In the genomic region with DNA sequence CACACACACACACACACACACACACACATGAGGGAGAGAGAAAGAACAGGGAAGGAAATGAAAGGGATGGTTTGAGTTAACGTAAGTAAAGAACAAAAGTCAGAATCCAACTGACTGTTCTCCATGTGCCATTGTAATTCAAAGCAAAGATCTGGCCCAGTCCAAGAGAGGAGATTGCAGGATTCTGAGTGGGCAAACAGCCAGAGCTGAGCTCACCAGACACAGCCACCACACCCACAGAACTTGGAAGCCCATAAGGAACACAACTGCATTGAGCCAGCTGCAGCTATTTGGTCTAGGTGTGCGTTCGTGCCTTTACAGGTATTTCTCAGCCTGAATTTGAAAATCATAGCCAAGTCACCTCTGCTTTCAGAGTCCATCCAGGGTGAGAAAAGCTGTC, we compare ENCODE assay signal across 8 mouse cellular contexts. TPM values are rescaled to one million over a fixed set of nuclear protein-coding genes. Genes with fewer than 3 reads are reported as not detected.
A peak's percentile ranks its signal among the peaks of the same experiment; 100 is the strongest.
DNase-seq lines count a peak whose midpoint lies in the region; ATAC-seq lines count a peak whose summit lies in the region.

No protein-coding gene starts in this region.

- no peak for ATAC-seq in erythroid progenitor cell, adult 5-6 weeks (replicated peaks; ENCODE audit: low FRiP score, poor library complexity, severe bottlenecking)

- peak; percentile 2 for DNase-seq in kidney, postnatal 14 days
- no peak for DNase-seq in kidney, adult 11 months
- DNase-seq in adrenal gland, adult 8-10 months, result peak; percentile 17
- peak; percentile 49 for DNase-seq in gastrocnemius, postnatal 14 days
- peak; percentile 18 for DNase-seq in lung, postnatal 25 days (ENCODE audit: low spot score)
- no peak for DNase-seq in right cerebral cortex, adult 18-20 months
- no peak for DNase-seq in layer of hippocampus, postnatal 10 days (ENCODE audit: low spot score in 2 of 2)

- intact Hi-C loops in gastrocnemius, postnatal 14 days (cut with DNase I; ENCODE audit: low total_unique reads), result no loop called here

RNA-seq across cellular contexts. Expression of gene 1700080O16Rik, which starts 24.5 kb away (rescaled TPM):
- total RNA-seq in adrenal gland, adult 8-10 months (2022), result not detected
- not detected for total RNA-seq in gastrocnemius, postnatal 14 days (2021)
- total RNA-seq in erythroid progenitor cell, adult 5-6 weeks (2015; ENCODE audit: low replicate concordance), result not detected in 2 replicates
- not detected in 2 replicates for total RNA-seq in erythroid progenitor cell, adult 5-6 weeks (2017; ENCODE audit: low replicate concordance)
- not detected for total RNA-seq in layer of hippocampus, postnatal 10 days (2021)

Comparison
In these comparisons a context has a peak if more than half of its experiments do, and no peak if none do; other contexts are left out.
1. DNase-seq: peak in kidney, postnatal 14 days (single experiment), adrenal gland, adult 8-10 months (single experiment), gastrocnemius, postnatal 14 days (single experiment) and lung, postnatal 25 days (single experiment); none in kidney, adult 11 months (single experiment), right cerebral cortex, adult 18-20 months (single experiment) and layer of hippocampus, postnatal 10 days (0 of 2).